Mouse (Mus musculus): ENCODE measurements around the gene Ly6g6e. TPM values are rescaled to one million over a fixed set of nuclear protein-coding genes. Genes with fewer than 3 reads are reported as not detected.

The Ly6g6e gene
- polyA plus RNA-seq, 1 experiment from 2014 or later, result 0.57 TPM

DNA sequence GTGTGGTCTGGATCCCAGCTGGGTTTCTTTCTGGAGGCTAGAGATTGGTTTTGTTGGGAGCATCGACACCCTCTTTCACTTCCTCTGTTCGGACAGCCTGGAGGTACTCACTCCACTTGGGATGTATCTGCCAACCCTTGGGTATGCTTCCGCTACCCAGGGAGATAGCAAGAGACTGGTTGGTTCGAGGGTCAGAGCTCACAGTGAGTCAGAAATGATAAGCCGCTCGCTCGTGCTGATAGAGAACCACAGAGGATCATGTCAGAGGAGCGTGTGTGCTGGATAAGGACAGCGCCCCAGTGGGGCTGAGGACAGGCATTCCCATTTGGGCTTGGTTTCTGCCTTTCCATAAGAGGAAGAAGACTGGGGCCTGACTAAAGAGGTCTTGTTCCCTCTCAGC lies 3.1 kb downstream of the Ly6g6e start:
- Histone ChIP-seq H3K4me1 (replicated peaks; ENCODE audit: control insufficient read depth, insufficient read depth, low read length) (peaks cover 11% of the 10 kb centered on the region; the same call in 1 of the 2 replicates), H3K4me3 (ENCODE audit: low read depth, low read length) (no peak overlapping the region), H3K9ac (ENCODE audit: low read length) (no peak overlapping the region), H3K27me3 (ENCODE audit: control insufficient read depth, insufficient read depth, low read length) (no peaks in the 10 kb centered on the region), H3K9me3 (ENCODE audit: control insufficient read depth, low read length) (no peaks in the 10 kb centered on the region), H3K4me2 (ENCODE audit: low read depth, low read length, severe bottlenecking) (no peak overlapping the region), H3K36me3 (ENCODE audit: control insufficient read depth, insufficient read depth, low read length) (no peaks in the 10 kb centered on the region), H3K27ac (ENCODE audit: low read depth, low read length) (no peak overlapping the region)
- WGBS, result 71% methylated on average over 9 of the region's 9 CpGs
- no peak for DNase-seq (ENCODE audit: low spot score)
- ATAC-seq (replicated peaks; ENCODE audit: low FRiP score), result no peak

DNA sequence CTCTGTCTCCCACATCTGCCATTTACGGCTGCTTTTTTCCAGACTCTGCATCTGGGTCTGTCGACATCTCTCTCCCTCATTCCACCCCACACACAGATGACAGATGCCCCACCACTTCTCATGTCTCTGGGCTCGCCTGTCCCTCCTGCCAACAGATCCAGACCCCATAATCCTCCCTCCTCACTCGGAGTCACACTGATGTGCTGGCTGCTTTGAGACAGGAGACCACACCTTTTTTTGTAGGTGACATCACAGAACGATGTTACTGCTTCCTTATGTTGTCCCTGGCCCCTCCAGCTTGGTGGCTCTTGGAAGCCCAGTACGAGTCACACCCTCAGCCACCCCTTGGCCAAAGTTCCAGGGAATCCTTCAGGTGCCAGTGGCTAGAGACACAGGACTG lies 3.5 kb downstream of the Ly6g6e start:
- no peak overlapping the region for H3K4me3 ChIP-seq (ENCODE audit: low read depth, low read length)
- H3K27ac ChIP-seq (ENCODE audit: low read depth, low read length), result no peak overlapping the region
- ATAC-seq (replicated peaks; ENCODE audit: low FRiP score) (no peak), DNase-seq (ENCODE audit: low spot score) (no peak)
- H3K36me3 ChIP-seq (ENCODE audit: control insufficient read depth, insufficient read depth, low read length), result no peaks in the 10 kb centered on the region
- WGBS, result 66% methylated on average over 6 of the region's 6 CpGs
- H3K4me1 ChIP-seq (replicated peaks; ENCODE audit: control insufficient read depth, insufficient read depth, low read length), result peaks cover 11% of the 10 kb centered on the region; the same call in 1 of the 2 replicates
- no peaks in the 10 kb centered on the region for H3K27me3 ChIP-seq (ENCODE audit: control insufficient read depth, insufficient read depth, low read length)
- no peak overlapping the region for H3K9ac ChIP-seq (ENCODE audit: low read length)
- no peaks in the 10 kb centered on the region for H3K9me3 ChIP-seq (ENCODE audit: control insufficient read depth, low read length)
- H3K4me2 ChIP-seq (ENCODE audit: low read depth, low read length, severe bottlenecking), result no peak overlapping the region

DNA sequence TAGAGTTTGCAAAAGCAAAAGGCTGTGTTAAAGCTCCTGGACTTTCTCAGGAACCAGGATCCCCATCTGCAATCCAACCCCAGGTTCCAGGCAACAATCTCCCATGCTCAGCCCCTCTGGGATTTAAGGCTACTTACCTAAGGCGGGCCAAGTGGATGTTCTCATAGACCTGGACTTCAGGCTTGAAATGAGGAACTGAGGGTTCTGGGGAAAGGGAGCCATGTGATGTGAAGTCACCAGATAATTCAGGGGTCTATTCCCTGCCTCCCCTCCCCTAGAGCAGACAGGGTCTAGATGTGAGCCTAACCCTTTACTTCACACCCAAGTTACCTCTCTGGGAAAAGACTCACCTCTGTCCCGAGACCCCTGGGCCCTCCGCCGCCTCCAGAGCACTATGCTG lies 4.0 kb downstream of the Ly6g6e start:
- Histone ChIP-seq H3K27me3 (ENCODE audit: control insufficient read depth, insufficient read depth, low read length) (no peaks in the 10 kb centered on the region), H3K9ac (ENCODE audit: low read length) (no peak overlapping the region), H3K4me1 (replicated peaks; ENCODE audit: control insufficient read depth, insufficient read depth, low read length) (peaks cover 11% of the 10 kb centered on the region; the same call in 1 of the 2 replicates), H3K9me3 (ENCODE audit: control insufficient read depth, low read length) (no peaks in the 10 kb centered on the region), H3K36me3 (ENCODE audit: control insufficient read depth, insufficient read depth, low read length) (no peaks in the 10 kb centered on the region), H3K27ac (ENCODE audit: low read depth, low read length) (no peak overlapping the region), H3K4me3 (ENCODE audit: low read depth, low read length) (no peak overlapping the region), H3K4me2 (ENCODE audit: low read depth, low read length, severe bottlenecking) (no peak overlapping the region)
- WGBS, result 74% methylated on average over 4 of the region's 4 CpGs
- no peak for ATAC-seq (replicated peaks; ENCODE audit: low FRiP score)
- DNase-seq (ENCODE audit: low spot score), result no peak

DNA sequence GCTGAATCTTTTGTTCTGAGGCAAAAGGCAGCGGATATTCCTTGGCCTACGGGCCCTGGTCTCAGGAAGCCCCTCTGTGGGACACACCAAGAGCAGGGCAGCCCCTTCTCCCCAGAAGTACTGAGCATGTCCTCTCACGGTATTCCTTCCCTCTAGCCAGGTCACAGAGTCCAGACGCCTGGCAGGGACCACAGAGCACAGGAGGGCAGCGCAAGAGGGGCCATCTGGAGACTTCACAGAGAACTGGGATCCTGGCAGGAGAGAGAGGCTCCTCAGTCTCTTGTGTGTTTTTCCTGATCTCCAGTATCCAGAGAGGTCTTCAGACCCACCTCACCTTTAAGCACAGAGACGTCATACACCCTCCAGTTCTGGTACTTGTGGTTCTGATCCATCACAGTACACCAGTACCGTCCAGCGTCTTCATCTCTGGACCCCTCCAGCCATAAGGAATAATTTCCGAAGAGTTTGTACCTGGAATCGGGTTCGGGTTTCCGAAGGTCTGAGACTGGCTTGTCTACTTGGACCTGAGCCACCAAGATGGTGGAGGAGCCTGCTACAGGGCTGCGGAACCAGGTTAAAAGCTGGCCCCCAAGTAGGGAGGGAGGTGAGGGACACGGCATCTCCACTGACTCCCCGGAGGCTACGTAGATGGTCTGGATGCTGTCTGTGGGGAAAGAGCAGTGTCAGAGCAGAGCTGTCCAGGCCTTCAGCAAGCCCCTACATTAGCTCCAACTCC lies 6.3 kb downstream of the Ly6g6e start:
- H3K4me1 ChIP-seq (replicated peaks; ENCODE audit: control insufficient read depth, insufficient read depth, low read length), result no peaks in the 10 kb centered on the region
- H3K9ac ChIP-seq (ENCODE audit: low read length), result no peak overlapping the region
- ATAC-seq (replicated peaks; ENCODE audit: low FRiP score), result no peak
- H3K9me3 ChIP-seq (ENCODE audit: control insufficient read depth, low read length), result no peaks in the 10 kb centered on the region
- no peak overlapping the region for H3K4me3 ChIP-seq (ENCODE audit: low read depth, low read length)
- no peaks in the 10 kb centered on the region for H3K36me3 ChIP-seq (ENCODE audit: control insufficient read depth, insufficient read depth, low read length)
- no peaks in the 10 kb centered on the region for H3K27me3 ChIP-seq (ENCODE audit: control insufficient read depth, insufficient read depth, low read length)
- H3K4me2 ChIP-seq (ENCODE audit: low read depth, low read length, severe bottlenecking), result no peak overlapping the region
- H3K27ac ChIP-seq (ENCODE audit: low read depth, low read length), result no peak overlapping the region
- 86% methylated on average over 16 of the region's 16 CpGs for WGBS
- no peak for DNase-seq (ENCODE audit: low spot score)

DNA sequence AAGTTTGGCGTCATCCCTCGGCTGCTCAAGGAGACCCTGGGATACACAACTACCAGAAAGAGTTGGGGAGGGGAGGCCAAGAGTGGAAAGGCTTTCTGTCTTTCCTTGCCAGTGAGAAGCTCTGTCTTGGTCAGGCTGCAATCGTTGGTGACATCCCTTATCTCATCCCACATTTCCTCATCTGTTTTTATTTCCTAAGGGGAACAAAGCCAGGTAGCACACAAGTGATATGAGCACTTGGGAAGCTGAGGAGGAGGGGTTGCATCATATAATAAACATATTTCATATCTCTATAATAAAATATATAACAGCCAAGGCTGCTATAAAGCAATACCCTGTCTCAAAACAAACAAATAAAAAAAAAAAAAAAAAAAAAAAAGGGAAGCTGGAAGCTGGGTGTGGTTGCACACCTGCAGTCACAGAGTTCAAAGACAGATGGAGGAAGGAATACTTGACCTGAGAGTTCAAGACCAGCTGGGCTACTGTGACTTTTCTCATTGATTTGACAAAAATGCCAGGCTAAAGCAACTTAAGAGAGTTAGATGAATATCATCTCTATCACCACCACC lies 7.3 kb downstream of the Ly6g6e start:
- no peak for ATAC-seq (replicated peaks; ENCODE audit: low FRiP score)
- Histone ChIP-seq H3K9me3 (ENCODE audit: control insufficient read depth, low read length) (no peaks in the 10 kb centered on the region), H3K36me3 (ENCODE audit: control insufficient read depth, insufficient read depth, low read length) (no peaks in the 10 kb centered on the region), H3K4me2 (ENCODE audit: low read depth, low read length, severe bottlenecking) (no peak overlapping the region), H3K9ac (ENCODE audit: low read length) (no peak overlapping the region), H3K27ac (ENCODE audit: low read depth, low read length) (no peak overlapping the region), H3K4me3 (ENCODE audit: low read depth, low read length) (no peak overlapping the region), H3K27me3 (ENCODE audit: control insufficient read depth, insufficient read depth, low read length) (no peaks in the 10 kb centered on the region), H3K4me1 (replicated peaks; ENCODE audit: control insufficient read depth, insufficient read depth, low read length) (no peaks in the 10 kb centered on the region)
- DNase-seq (ENCODE audit: low spot score), result no peak
- 90% methylated on average over 3 of the region's 3 CpGs for WGBS

DNA sequence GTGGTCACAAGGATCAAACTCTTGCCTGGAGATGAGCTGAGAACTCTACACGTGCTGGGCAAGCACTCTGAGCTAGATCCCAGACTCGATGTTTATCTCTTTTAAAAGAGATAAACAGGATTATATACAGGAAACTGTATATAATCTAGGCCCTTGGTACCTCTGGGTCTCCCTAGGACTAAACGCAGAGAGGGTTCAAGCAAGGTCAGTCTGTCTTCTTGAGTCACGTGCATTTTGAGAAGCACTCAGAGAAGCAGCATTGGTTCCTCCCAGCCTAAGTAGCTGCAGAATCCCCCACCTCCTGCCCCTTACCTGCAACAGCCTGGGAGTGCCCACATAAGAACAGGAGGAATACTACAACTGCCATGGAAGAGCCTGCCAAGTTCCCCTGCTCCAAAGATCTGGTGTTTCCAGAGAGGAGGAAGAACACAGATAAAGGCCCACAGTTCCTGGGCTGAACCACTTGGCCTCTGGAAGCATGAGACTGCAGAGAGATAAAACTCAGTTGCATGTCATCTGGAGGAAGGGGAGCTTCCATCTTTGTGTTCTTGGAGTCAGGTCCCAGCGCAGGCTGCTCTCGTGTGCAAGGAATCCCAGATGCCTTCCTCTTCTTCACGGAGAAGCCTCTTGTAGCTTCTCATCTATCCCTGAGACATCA lies 8.6 kb downstream of the Ly6g6e start, which contains the start of gene Ly6g6f:
Gene Ly6g6f, minus strand, starts transcription at position 403 of the 658 bp plus-strand sequence.
- Histone ChIP-seq H3K27ac (ENCODE audit: low read depth, low read length) (no peak within 1 kb of the TSS), H3K36me3 (ENCODE audit: control insufficient read depth, insufficient read depth, low read length) (no peaks in the 10 kb centered on the region), H3K9ac (ENCODE audit: low read length) (no peak within 1 kb of the TSS), H3K9me3 (ENCODE audit: control insufficient read depth, low read length) (no peaks in the 10 kb centered on the region), H3K4me3 (ENCODE audit: low read depth, low read length) (no peak within 1 kb of the TSS), H3K4me1 (replicated peaks; ENCODE audit: control insufficient read depth, insufficient read depth, low read length) (peaks cover 5% of the 10 kb centered on the region; the same call in 1 of the 2 replicates), H3K27me3 (ENCODE audit: control insufficient read depth, insufficient read depth, low read length) (no peaks in the 10 kb centered on the region), H3K4me2 (ENCODE audit: low read depth, low read length, severe bottlenecking) (no peak within 1 kb of the TSS)
- WGBS, result 81% methylated on average over 7 of the region's 7 CpGs
- DNase-seq (ENCODE audit: low spot score) (no peak), ATAC-seq (replicated peaks; ENCODE audit: low FRiP score) (no peak)

DNA sequence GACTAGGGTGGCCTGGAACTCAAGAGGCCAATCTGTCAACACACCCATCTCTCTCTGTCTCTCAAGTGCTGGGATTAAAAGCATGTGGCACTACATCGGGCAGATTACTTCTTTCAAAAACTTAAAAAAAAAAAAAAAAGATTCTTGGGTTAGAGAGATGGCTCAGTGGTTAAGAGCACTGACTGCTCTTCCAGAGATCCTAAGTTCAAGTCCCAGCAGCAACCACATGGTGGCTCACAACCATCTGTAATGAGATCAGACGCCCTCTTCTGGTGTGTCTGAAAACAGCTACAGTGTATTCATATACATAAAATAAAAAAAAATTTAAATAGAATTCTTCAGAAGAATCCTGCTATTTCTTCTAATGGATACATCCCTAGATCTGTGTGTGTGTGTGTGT lies 11.4 kb downstream of the Ly6g6e start:
- no peaks in the 10 kb centered on the region; the same call in 1 of the 2 replicates for H3K36me3 ChIP-seq (ENCODE audit: control insufficient read depth, insufficient read depth, low read length)
- H3K4me3 ChIP-seq (ENCODE audit: low read depth, low read length), result no peak overlapping the region
- 48% methylated on average over 2 of the region's 2 CpGs for WGBS
- no peak for DNase-seq (ENCODE audit: low spot score)
- H3K9ac ChIP-seq (ENCODE audit: low read length), result no peak overlapping the region
- no peak for ATAC-seq (replicated peaks; ENCODE audit: low FRiP score)
- H3K9me3 ChIP-seq (ENCODE audit: control insufficient read depth, low read length), result no peaks in the 10 kb centered on the region
- H3K4me2 ChIP-seq (ENCODE audit: low read depth, low read length, severe bottlenecking), result no peak overlapping the region
- H3K27ac ChIP-seq (ENCODE audit: low read depth, low read length), result no peak overlapping the region
- H3K4me1 ChIP-seq (replicated peaks; ENCODE audit: control insufficient read depth, insufficient read depth, low read length), result peaks cover 6% of the 10 kb centered on the region; the same call in 1 of the 2 replicates
- H3K27me3 ChIP-seq (ENCODE audit: control insufficient read depth, insufficient read depth, low read length), result no peaks in the 10 kb centered on the region

DNA sequence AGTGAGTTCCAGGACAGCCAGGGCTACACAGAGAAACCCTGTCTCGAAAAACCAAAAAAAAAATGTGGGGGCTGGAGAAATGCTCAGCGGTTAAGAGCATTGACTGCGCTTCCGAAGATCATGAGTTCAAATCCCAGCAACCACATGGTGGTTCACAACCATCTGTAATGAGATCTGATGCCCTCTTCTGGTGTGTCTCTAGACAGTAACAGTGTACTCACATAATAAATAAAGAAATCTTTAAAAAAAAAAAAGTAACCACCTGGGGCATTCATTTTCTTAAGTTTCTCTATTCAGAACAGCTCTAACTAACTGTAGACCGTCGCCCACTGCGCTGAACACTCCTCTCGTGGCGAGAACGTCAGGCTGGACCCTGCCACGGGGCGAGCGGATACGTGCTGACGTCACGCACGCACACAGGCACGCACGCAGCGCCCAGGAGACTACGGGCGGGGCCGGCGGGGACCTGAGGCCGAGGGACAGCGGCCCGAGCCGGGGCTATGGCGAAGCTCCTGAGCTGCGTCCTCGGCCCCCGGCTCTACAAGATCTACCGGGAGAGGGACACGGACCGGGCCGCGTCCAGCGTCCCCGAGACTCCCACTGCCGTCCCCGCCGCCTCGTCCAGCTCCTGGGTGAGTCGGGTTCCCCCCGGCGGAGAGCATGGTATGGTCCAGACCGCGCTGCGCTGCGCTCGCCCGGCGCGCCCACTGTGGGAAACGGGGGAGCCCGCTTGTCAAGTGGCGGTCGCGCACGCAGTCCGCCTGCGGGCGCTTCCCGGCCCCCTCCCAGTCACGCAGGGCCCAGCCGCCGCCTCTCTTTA lies 12.3 kb downstream of the Ly6g6e start, which contains the start of gene Abhd16a:
Gene Abhd16a, plus strand, starts transcription at position 439 of the 820 bp plus-strand sequence.
- no peaks in the 10 kb centered on the region; the same call in 1 of the 2 replicates for H3K36me3 ChIP-seq (ENCODE audit: control insufficient read depth, insufficient read depth, low read length)
- peak within 1 kb of the TSS; percentile 93 for H3K27ac ChIP-seq (ENCODE audit: low read depth, low read length)
- ATAC-seq (replicated peaks; ENCODE audit: low FRiP score) (peak; percentile 98), DNase-seq (ENCODE audit: low spot score) (peak; percentile 96)
- H3K4me2 ChIP-seq (ENCODE audit: low read depth, low read length, severe bottlenecking), result peak within 1 kb of the TSS; percentile 67
- 3% methylated on average over 63 of the region's 67 CpGs for WGBS
- peaks cover 6% of the 10 kb centered on the region; the same call in 1 of the 2 replicates for H3K4me1 ChIP-seq (replicated peaks; ENCODE audit: control insufficient read depth, insufficient read depth, low read length)
- no peaks in the 10 kb centered on the region for H3K27me3 ChIP-seq (ENCODE audit: control insufficient read depth, insufficient read depth, low read length)
- peak within 1 kb of the TSS; percentile 60 for H3K4me3 ChIP-seq (ENCODE audit: low read depth, low read length)
- no peaks in the 10 kb centered on the region for H3K9me3 ChIP-seq (ENCODE audit: control insufficient read depth, low read length)
- H3K9ac ChIP-seq (ENCODE audit: low read length), result peak within 1 kb of the TSS; percentile 90
